Mouse (Mus musculus): Measurements from ENCODE around the gene Fkbp1b. TPM values are rescaled to one million over a fixed set of nuclear protein-coding genes. Genes with fewer than 3 reads are reported as not detected.
"Not testable (repeated sequence)": the region's sequence is repeated elsewhere in the genome, so short reads cannot be mapped to it uniquely, and the experiment has no call there.

Fkbp1b gene
- 7.3 TPM for polyA plus RNA-seq (2012; fragmentation: generic; extraction: Trizol)

- Histone ChIP-seq H3K4me3 (peak within 1 kb of the TSS; percentile 54), H3K27me3 (ENCODE audit: control insufficient read depth, insufficient read depth, insufficient read length) (no peaks in the 10 kb centered on the region), H3K4me2 (ENCODE audit: low read depth) (peak within 1 kb of the TSS; percentile 92), H3ac (ENCODE audit: control insufficient read depth, insufficient read length) (peak within 1 kb of the TSS; percentile 27), H3K36me3 (ENCODE audit: control insufficient read depth, insufficient read depth) (no peaks in the 10 kb centered on the region), H3K79me2 (ENCODE audit: control insufficient read depth, insufficient read depth) (peaks cover 12% of the 10 kb centered on the region)
- TF ChIP-seq POLR2A (IDR thresholded peaks at IDR 0.05; ENCODE audit: insufficient read length, low read depth) (peak; percentile 64), USF1 (IDR thresholded peaks at IDR 0.05; ENCODE audit: low read depth) (no peak), SRF (IDR thresholded peaks at IDR 0.05; ENCODE audit: control insufficient read depth, insufficient read length, low read depth) (no peak)
Measured at GRCm38 (mm10) chr12:4841392-4841887, at the start of gene Fkbp1b. Gene Fkbp1b (minus strand): TSS chr12:4841591.

GRCm38 (mm10) chr12:4889891-4890290 lies 48.5 kb upstream of the Fkbp1b start:
- H3K36me3 ChIP-seq (ENCODE audit: control insufficient read depth, insufficient read depth): peaks cover 10% of the 10 kb centered on the region
- H3K4me3 ChIP-seq: no peak overlapping the region
- no peak overlapping the region for H3ac ChIP-seq (ENCODE audit: control insufficient read depth, insufficient read length)
- TF ChIP-seq TCF12 (IDR thresholded peaks at IDR 0.05; ENCODE audit: insufficient read depth, poor library complexity, severe bottlenecking): no peak
- TF ChIP-seq POLR2A (IDR thresholded peaks at IDR 0.05; ENCODE audit: insufficient read length, low read depth): no peak
- no peak for TF ChIP-seq USF1 (IDR thresholded peaks at IDR 0.05; ENCODE audit: low read depth)
- TF ChIP-seq REST (IDR thresholded peaks at IDR 0.05; ENCODE audit: insufficient read depth, insufficient read length): no peak
- no peak for TF ChIP-seq TCF3 (IDR thresholded peaks at IDR 0.05; ENCODE audit: insufficient read length, low read depth)
- no peak for TF ChIP-seq CEBPB (IDR thresholded peaks at IDR 0.05; ENCODE audit: insufficient read depth, poor library complexity, severe bottlenecking)
- TF ChIP-seq POLR2AphosphoS2 (IDR thresholded peaks at IDR 0.05; ENCODE audit: insufficient read length, low read depth): no peak
- no peak for TF ChIP-seq MYOD1 (IDR thresholded peaks at IDR 0.05; ENCODE audit: control insufficient read depth in 1 of 3, insufficient read length in 2 of 3, low read depth in 2 of 3)
- TF ChIP-seq MYOG (IDR thresholded peaks at IDR 0.05; ENCODE audit: control insufficient read depth in 1 of 3, insufficient read depth in 1 of 3, insufficient read length in 2 of 3, low read depth in 2 of 3): no peak
- no peak for TF ChIP-seq MAX (IDR thresholded peaks at IDR 0.05; ENCODE audit: low read depth)
- no peak for TF ChIP-seq E2F4 (IDR thresholded peaks at IDR 0.05; ENCODE audit: insufficient read depth)
- H3K27me3 ChIP-seq (ENCODE audit: control insufficient read depth, insufficient read depth, insufficient read length): no peaks in the 10 kb centered on the region
- H3K79me2 ChIP-seq (ENCODE audit: control insufficient read depth, insufficient read depth): no peaks in the 10 kb centered on the region
- no peak overlapping the region for H3K4me2 ChIP-seq (ENCODE audit: low read depth)

- TF ChIP-seq MYOD1 (IDR thresholded peaks at IDR 0.05; ENCODE audit: control insufficient read depth in 1 of 3, insufficient read length in 2 of 3, low read depth in 2 of 3): no peak
- no peak for TF ChIP-seq TCF12 (IDR thresholded peaks at IDR 0.05; ENCODE audit: insufficient read depth, poor library complexity, severe bottlenecking)
- no peak for TF ChIP-seq REST (IDR thresholded peaks at IDR 0.05; ENCODE audit: insufficient read depth, insufficient read length)
- TF ChIP-seq CEBPB (IDR thresholded peaks at IDR 0.05; ENCODE audit: insufficient read depth, poor library complexity, severe bottlenecking): no peak
- no peak for TF ChIP-seq POLR2A (IDR thresholded peaks at IDR 0.05; ENCODE audit: insufficient read length, low read depth)
- no peak for TF ChIP-seq MYOG (IDR thresholded peaks at IDR 0.05; ENCODE audit: control insufficient read depth in 1 of 3, insufficient read depth in 1 of 3, insufficient read length in 2 of 3, low read depth in 2 of 3)
- no peak for TF ChIP-seq E2F4 (IDR thresholded peaks at IDR 0.05; ENCODE audit: insufficient read depth)
- no peak for TF ChIP-seq MAX (IDR thresholded peaks at IDR 0.05; ENCODE audit: low read depth)
- no peak for TF ChIP-seq POLR2AphosphoS2 (IDR thresholded peaks at IDR 0.05; ENCODE audit: insufficient read length, low read depth)
- TF ChIP-seq USF1 (IDR thresholded peaks at IDR 0.05; ENCODE audit: low read depth): no peak
- TF ChIP-seq SRF (IDR thresholded peaks at IDR 0.05; ENCODE audit: control insufficient read depth, insufficient read length, low read depth): no peak
- no peak for TF ChIP-seq TCF3 (IDR thresholded peaks at IDR 0.05; ENCODE audit: insufficient read length, low read depth)
- H3K27me3 ChIP-seq (ENCODE audit: control insufficient read depth, insufficient read depth, insufficient read length): no peaks in the 10 kb centered on the region
- H3K4me3 ChIP-seq: no peak overlapping the region
- peaks cover 10% of the 10 kb centered on the region for H3K36me3 ChIP-seq (ENCODE audit: control insufficient read depth, insufficient read depth)
- no peak overlapping the region for H3ac ChIP-seq (ENCODE audit: control insufficient read depth, insufficient read length)
- H3K79me2 ChIP-seq (ENCODE audit: control insufficient read depth, insufficient read depth): no peaks in the 10 kb centered on the region
- no peak overlapping the region for H3K4me2 ChIP-seq (ENCODE audit: low read depth)
Measured at GRCm38 (mm10) chr12:4889251-4889650, 47.9 kb upstream of the Fkbp1b start.

DNA sequence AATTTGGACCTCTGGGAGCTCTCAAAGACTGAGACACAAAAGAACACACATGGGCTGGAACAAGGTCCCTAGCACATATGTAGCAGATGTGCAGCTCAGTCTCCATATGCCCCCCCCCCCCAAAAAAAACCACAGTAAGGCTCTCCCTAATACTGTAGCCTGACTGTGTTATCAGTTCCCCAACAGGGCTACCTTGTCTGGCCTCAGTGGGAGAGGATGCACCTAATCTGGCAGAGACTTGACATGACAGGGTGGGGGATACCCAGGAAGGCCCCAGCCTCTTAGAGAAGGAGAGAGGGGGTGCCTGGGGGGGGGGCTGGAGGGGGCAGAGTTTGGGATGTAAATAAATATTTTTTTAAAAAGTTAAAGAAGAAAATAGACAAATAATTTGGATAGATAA lies 47.3 kb upstream of the Fkbp1b start:
- no peak overlapping the region for H3K4me3 ChIP-seq
- no peaks in the 10 kb centered on the region for H3K27me3 ChIP-seq (ENCODE audit: control insufficient read depth, insufficient read depth, insufficient read length)
- H3K4me2 ChIP-seq (ENCODE audit: low read depth): no peak overlapping the region
- no peak overlapping the region for H3ac ChIP-seq (ENCODE audit: control insufficient read depth, insufficient read length)
- TF ChIP-seq SRF (IDR thresholded peaks at IDR 0.05; ENCODE audit: control insufficient read depth, insufficient read length, low read depth) (no peak), CEBPB (IDR thresholded peaks at IDR 0.05; ENCODE audit: insufficient read depth, poor library complexity, severe bottlenecking) (no peak), USF1 (IDR thresholded peaks at IDR 0.05; ENCODE audit: low read depth) (no peak), MYOG (IDR thresholded peaks at IDR 0.05; ENCODE audit: control insufficient read depth in 1 of 3, insufficient read depth in 1 of 3, insufficient read length in 2 of 3, low read depth in 2 of 3) (no peak), E2F4 (IDR thresholded peaks at IDR 0.05; ENCODE audit: insufficient read depth) (no peak), TCF12 (IDR thresholded peaks at IDR 0.05; ENCODE audit: insufficient read depth, poor library complexity, severe bottlenecking) (no peak)
- H3K79me2 ChIP-seq (ENCODE audit: control insufficient read depth, insufficient read depth): no peaks in the 10 kb centered on the region
- H3K36me3 ChIP-seq (ENCODE audit: control insufficient read depth, insufficient read depth): peaks cover 10% of the 10 kb centered on the region

GRCm38 (mm10) chr12:4886581-4886980 lies 45.2 kb upstream of the Fkbp1b start:
- H3K79me2 ChIP-seq (ENCODE audit: control insufficient read depth, insufficient read depth); H3K4me2 ChIP-seq (ENCODE audit: low read depth); H3ac ChIP-seq (ENCODE audit: control insufficient read depth, insufficient read length); H3K36me3 ChIP-seq (ENCODE audit: control insufficient read depth, insufficient read depth); H3K27me3 ChIP-seq (ENCODE audit: control insufficient read depth, insufficient read depth, insufficient read length); H3K4me3 ChIP-seq: not testable (repeated sequence)

All from myocyte (in vitro differentiated cells).